Mouse (Mus musculus): ENCODE data around the gene Gapdhs.

- TF ChIP-seq CTCF (IDR thresholded peaks at IDR 0.05; ENCODE audit: control insufficient read depth, insufficient read depth, insufficient read length) = no peak
- no peak for TF ChIP-seq MYOG (IDR thresholded peaks at IDR 0.05; ENCODE audit: control insufficient read depth, extremely low read depth, insufficient read length)
These were observed 18.4 kb upstream of the Gapdhs start for GRCm38 (mm10) chr7:30761769-30762352.
